Mouse (Mus musculus) midbrain, embryonic 16.5 days (tissue): ENCODE results near the gene B4galt1. TPM values are rescaled to one million over a fixed set of nuclear protein-coding genes. Genes with fewer than 3 reads are reported as not detected.

Experiments used
- ATAC-seq: fragments of 200-750 bp; cut with Nextera tagmentation; 2 replicates; pipeline ENCODE4 v1.8.0; 2017; ENCODE audit warnings: moderate TSS enrichment
- H3K27ac ChIP-seq: fragments of 300-500 bp; sonication (generic); 2 replicates; pipeline ENCODE4 v1.5.1; 2014; ENCODE audit warnings: mild to moderate bottlenecking, low read length, mixed read lengths
- H3K27me3 ChIP-seq: fragments of 300-500 bp; sonication (generic); 2 replicates; pipeline ENCODE4 v1.6.1; 2014; ENCODE audit warnings: low read depth, low read length, mixed read lengths; ENCODE audit not compliant: control insufficient read depth, insufficient read depth
- H3K36me3 ChIP-seq: fragments of 300-500 bp; sonication (generic); 2 replicates; pipeline ENCODE4 v1.6.1; 2014; ENCODE audit warnings: mild to moderate bottlenecking, low read length, moderate library complexity, mixed read lengths; ENCODE audit not compliant: control insufficient read depth, insufficient read depth
- H3K4me1 ChIP-seq: fragments of 300-500 bp; sonication (generic); 2 replicates; pipeline ENCODE4 v1.6.1; 2014; ENCODE audit warnings: mild to moderate bottlenecking, low read length, mixed read lengths; ENCODE audit not compliant: control insufficient read depth, insufficient read depth
- H3K4me2 ChIP-seq: fragments of 300-500 bp; sonication (generic); 2 replicates; pipeline ENCODE4 v1.6.1; 2014; ENCODE audit warnings: mild to moderate bottlenecking, low read length, mixed read lengths
- H3K4me3 ChIP-seq: fragments of 300-500 bp; sonication (generic); 2 replicates; pipeline ENCODE4 v1.5.1; 2014; ENCODE audit warnings: low read depth, mild to moderate bottlenecking, low read length, moderate library complexity, mixed read lengths
- H3K9ac ChIP-seq: fragments of 300-500 bp; sonication (generic); 2 replicates; pipeline ENCODE4 v1.6.1; 2014; ENCODE audit warnings: low read depth, low read length, mixed read lengths
- H3K9me3 ChIP-seq: fragments of 300-500 bp; sonication (generic); replicated peaks from 2 replicates; pipeline ENCODE4 v1.6.1; 2014; ENCODE audit warnings: mild to moderate bottlenecking, low read length, mixed read lengths; ENCODE audit not compliant: control insufficient read depth, poor library complexity, severe bottlenecking
- WGBS: fragments of 180-500 bp; shearing (Covaris S2); extraction: QIAGEN DNeasy Blood & Tissue Kit; methylation state at CpG from one replicate; pipeline ENCODE4 v1.1.7; 2014; 5-methylcytosine and 5-hydroxymethylcytosine counted together
- polyA plus RNA-seq: library from polyadenylated mRNA; unstranded; fragments of >200 nt; fragmentation: Nextera tagmentation; extraction: Ambion mirVana; gene quantifications from 2 replicates; pipeline ENCODE4 v1.2.1, GENCODE M21; 2015

The B4galt1 gene
- polyA plus RNA-seq, 1 experiment from 2014 or later = 5.8 TPM

- H3K36me3 ChIP-seq = no peaks in the 10 kb centered on the region
- H3K27me3 ChIP-seq = no peaks in the 10 kb centered on the region
- H3K9ac ChIP-seq = no peak overlapping the region
- H3K27ac ChIP-seq = no peak overlapping the region
- WGBS = 86% methylated on average over 1 of the region's 1 CpGs
- H3K4me3 ChIP-seq = no peak overlapping the region
- H3K4me2 ChIP-seq = no peak overlapping the region
- H3K9me3 ChIP-seq = no peaks in the 10 kb centered on the region
- no peak for ATAC-seq
- no peaks in the 10 kb centered on the region for H3K4me1 ChIP-seq
Measured at GRCm38 (mm10) chr4:40820903-40821302, 32.9 kb downstream of the B4galt1 start.

GRCm38 (mm10) chr4:40820024-40820423 is 33.8 kb downstream of the B4galt1 start:
- H3K9me3 ChIP-seq = no peaks in the 10 kb centered on the region
- no peak overlapping the region for H3K27ac ChIP-seq
- H3K4me1 ChIP-seq = no peaks in the 10 kb centered on the region
- no peak for ATAC-seq
- no peak overlapping the region for H3K4me2 ChIP-seq
- no peak overlapping the region for H3K4me3 ChIP-seq
- H3K27me3 ChIP-seq = no peaks in the 10 kb centered on the region
- no peaks in the 10 kb centered on the region for H3K36me3 ChIP-seq
- 97% methylated on average over 4 of the region's 4 CpGs for WGBS
- H3K9ac ChIP-seq = no peak overlapping the region

- Histone ChIP-seq H3K9me3 (no peaks in the 10 kb centered on the region), H3K4me3 (no peak overlapping the region), H3K27me3 (no peaks in the 10 kb centered on the region), H3K4me2 (no peak overlapping the region), H3K4me1 (no peaks in the 10 kb centered on the region), H3K36me3 (no peaks in the 10 kb centered on the region), H3K27ac (no peak overlapping the region), H3K9ac (no peak overlapping the region)
- 96% methylated on average over 6 of the region's 6 CpGs for WGBS
- no peak for ATAC-seq
Measured at GRCm38 (mm10) chr4:40819151-40819550, 34.7 kb downstream of the B4galt1 start.

- WGBS = 93% methylated on average over 6 of the region's 6 CpGs
Measured at GRCm38 (mm10) chr4:40818421-40818820, 35.4 kb downstream of the B4galt1 start.

GRCm38 (mm10) chr4:40817936-40818335 is 35.9 kb downstream of the B4galt1 start:
- no peaks in the 10 kb centered on the region for H3K9me3 ChIP-seq
- H3K4me2 ChIP-seq = no peak overlapping the region
- H3K27ac ChIP-seq = no peak overlapping the region
- no peaks in the 10 kb centered on the region for H3K4me1 ChIP-seq
- WGBS = 89% methylated on average over 12 of the region's 12 CpGs
- no peak for ATAC-seq
- H3K36me3 ChIP-seq = no peaks in the 10 kb centered on the region
- H3K9ac ChIP-seq = no peak overlapping the region
- H3K4me3 ChIP-seq = no peak overlapping the region
- no peaks in the 10 kb centered on the region for H3K27me3 ChIP-seq

More at GRCm38 (mm10) chr4:40818421-40818820, 35.4 kb downstream of the B4galt1 start:
- Histone ChIP-seq H3K4me1 (no peaks in the 10 kb centered on the region), H3K9me3 (no peaks in the 10 kb centered on the region), H3K27ac (no peak overlapping the region), H3K36me3 (no peaks in the 10 kb centered on the region), H3K9ac (no peak overlapping the region), H3K27me3 (no peaks in the 10 kb centered on the region), H3K4me3 (no peak overlapping the region), H3K4me2 (no peak overlapping the region)
- ATAC-seq = no peak

GRCm38 (mm10) chr4:40815775-40816372 is 37.9 kb downstream of the B4galt1 start:
- no peak overlapping the region for H3K4me3 ChIP-seq
- 8% methylated on average over 12 of the region's 12 CpGs for WGBS
- no peak for ATAC-seq
- no peaks in the 10 kb centered on the region for H3K4me1 ChIP-seq
- no peaks in the 10 kb centered on the region for H3K9me3 ChIP-seq
- no peaks in the 10 kb centered on the region for H3K36me3 ChIP-seq
- no peak overlapping the region for H3K9ac ChIP-seq
- H3K4me2 ChIP-seq = no peak overlapping the region
- H3K27me3 ChIP-seq = no peaks in the 10 kb centered on the region
- no peak overlapping the region for H3K27ac ChIP-seq

GRCm38 (mm10) chr4:40815120-40815519 is 38.7 kb downstream of the B4galt1 start:
- H3K4me3 ChIP-seq = no peak overlapping the region
- H3K36me3 ChIP-seq = no peaks in the 10 kb centered on the region
- H3K4me1 ChIP-seq = no peaks in the 10 kb centered on the region
- WGBS = 74% methylated on average over 3 of the region's 3 CpGs
- H3K9ac ChIP-seq = no peak overlapping the region
- ATAC-seq = no peak
- H3K27ac ChIP-seq = no peak overlapping the region
- H3K9me3 ChIP-seq = no peaks in the 10 kb centered on the region
- no peaks in the 10 kb centered on the region for H3K27me3 ChIP-seq
- no peak overlapping the region for H3K4me2 ChIP-seq

GRCm38 (mm10) chr4:40814359-40814758 is 39.4 kb downstream of the B4galt1 start:
- Histone ChIP-seq H3K27me3 (no peaks in the 10 kb centered on the region), H3K4me2 (no peak overlapping the region), H3K4me1 (no peaks in the 10 kb centered on the region), H3K36me3 (no peaks in the 10 kb centered on the region), H3K9me3 (no peaks in the 10 kb centered on the region), H3K4me3 (no peak overlapping the region), H3K27ac (no peak overlapping the region), H3K9ac (no peak overlapping the region)
- WGBS = 92% methylated on average over 6 of the region's 6 CpGs
- ATAC-seq = no peak

GRCm38 (mm10) chr4:40812891-40813290 is 40.9 kb downstream of the B4galt1 start:
- Histone ChIP-seq H3K4me3 (no peak overlapping the region), H3K27ac (no peak overlapping the region), H3K36me3 (no peaks in the 10 kb centered on the region), H3K4me2 (no peak overlapping the region), H3K4me1 (no peaks in the 10 kb centered on the region), H3K9ac (no peak overlapping the region), H3K9me3 (no peaks in the 10 kb centered on the region), H3K27me3 (no peaks in the 10 kb centered on the region)
- ATAC-seq = no peak
- WGBS = 92% methylated on average over 1 of the region's 1 CpGs
